Mouse (Mus musculus) embryonic facial prominence, embryonic 10.5 days (tissue): ENCODE results near the gene Dbh. TPM values are rescaled to one million over a fixed set of nuclear protein-coding genes. Genes with fewer than 3 reads are reported as not detected.

ENCODE experiments used
- DNase-seq: peaks from one replicate; pipeline ENCODE4 v3.0.0-alpha.2; 2017; ENCODE audit warnings: low spot score
- H3K27ac ChIP-seq: fragments of 300-500 bp; sonication (generic); replicated peaks from 2 replicates; pipeline ENCODE4 v1.5.1; 2016; ENCODE audit warnings: mild to moderate bottlenecking
- H3K27me3 ChIP-seq: fragments of 300-500 bp; sonication (generic); replicated peaks from 2 replicates; pipeline ENCODE4 v1.6.1; 2016; ENCODE audit warnings: low read depth, mild to moderate bottlenecking; ENCODE audit not compliant: poor library complexity, severe bottlenecking
- H3K36me3 ChIP-seq: fragments of 300-500 bp; sonication (generic); replicated peaks from 2 replicates; pipeline ENCODE4 v1.6.1; 2016; ENCODE audit warnings: mild to moderate bottlenecking, moderate library complexity
- H3K4me1 ChIP-seq: fragments of 300-500 bp; sonication (generic); 2 replicates; pipeline ENCODE4 v1.6.1; 2016
- H3K4me3 ChIP-seq: fragments of 300-500 bp; sonication (generic); 2 replicates; pipeline ENCODE4 v1.5.1; 2016; ENCODE audit warnings: mild to moderate bottlenecking, moderate library complexity
- H3K9me3 ChIP-seq: fragments of 300-500 bp; sonication (generic); 2 replicates; pipeline ENCODE4 v1.6.1; 2016; ENCODE audit warnings: mild to moderate bottlenecking
- WGBS: fragments of 180-500 bp; shearing (Covaris S2); methylation state at CpG from one replicate; pipeline ENCODE4 v1.1.7; 2016; 5-methylcytosine and 5-hydroxymethylcytosine counted together
- polyA plus RNA-seq: library from polyadenylated mRNA; unstranded; fragments of >200 nt; fragmentation: Nextera tagmentation; extraction: Ambion mirVana; gene quantifications from 2 replicates; pipeline ENCODE4 v1.2.1, GENCODE M21; 2016

Dbh gene
- polyA plus RNA-seq, 1 experiment from 2014 or later = 0.25 TPM

GRCm38 (mm10) chr2:27136789-27137188 is 28.2 kb upstream of the Dbh start:
- H3K27ac ChIP-seq = no peak overlapping the region
- no peak for DNase-seq
- 75% methylated on average over 1 of the region's 1 CpGs for WGBS
- no peaks in the 10 kb centered on the region for H3K9me3 ChIP-seq
- H3K36me3 ChIP-seq = no peaks in the 10 kb centered on the region
- peaks cover under 1% of the 10 kb centered on the region for H3K4me1 ChIP-seq
- peaks cover 33% of the 10 kb centered on the region for H3K27me3 ChIP-seq
- no peak overlapping the region for H3K4me3 ChIP-seq

GRCm38 (mm10) chr2:27138356-27138755 is 26.7 kb upstream of the Dbh start:
- WGBS = 68% methylated on average over 4 of the region's 4 CpGs
- Histone ChIP-seq H3K36me3 (no peaks in the 10 kb centered on the region), H3K4me1 (peaks cover 10% of the 10 kb centered on the region), H3K4me3 (no peak overlapping the region), H3K27me3 (peaks cover 49% of the 10 kb centered on the region), H3K27ac (no peak overlapping the region), H3K9me3 (no peaks in the 10 kb centered on the region)
- DNase-seq = no peak

GRCm38 (mm10) chr2:27141950-27142693 is 22.9 kb upstream of the Dbh start, which contains the start of gene Fam163b:
Fam163b (minus strand) TSS chr2:27142491.
- H3K4me1 ChIP-seq = peaks cover 10% of the 10 kb centered on the region
- 0 out of 2 replicates have a peak within 1 kb of the TSS, but pooled peaks have one; percentile 54 for H3K27ac ChIP-seq
- no peaks in the 10 kb centered on the region for H3K36me3 ChIP-seq
- peak; percentile 84 for DNase-seq
- no peaks in the 10 kb centered on the region for H3K9me3 ChIP-seq
- H3K27me3 ChIP-seq = peaks cover 53% of the 10 kb centered on the region
- peak within 1 kb of the TSS; percentile 57 for H3K4me3 ChIP-seq
- 1% methylated on average over 62 of the region's 62 CpGs for WGBS

- Histone ChIP-seq H3K4me3 (no peak overlapping the region), H3K9me3 (no peaks in the 10 kb centered on the region), H3K36me3 (no peaks in the 10 kb centered on the region), H3K4me1 (peaks cover 23% of the 10 kb centered on the region), H3K27ac (no peak overlapping the region), H3K27me3 (peaks cover 39% of the 10 kb centered on the region)
- no peak for DNase-seq
- WGBS = 84% methylated on average over 2 of the region's 2 CpGs
Observed at GRCm38 (mm10) chr2:27144957-27145356, 20.1 kb upstream of the Dbh start.

- Histone ChIP-seq H3K36me3 (no peaks in the 10 kb centered on the region), H3K27ac (no peak overlapping the region), H3K4me1 (peaks cover 23% of the 10 kb centered on the region), H3K9me3 (no peaks in the 10 kb centered on the region), H3K27me3 (peaks cover 20% of the 10 kb centered on the region), H3K4me3 (no peak overlapping the region)
- 80% methylated on average over 6 of the region's 6 CpGs for WGBS
- DNase-seq = no peak
Observed at GRCm38 (mm10) chr2:27146840-27147239, 18.2 kb upstream of the Dbh start.

DNA sequence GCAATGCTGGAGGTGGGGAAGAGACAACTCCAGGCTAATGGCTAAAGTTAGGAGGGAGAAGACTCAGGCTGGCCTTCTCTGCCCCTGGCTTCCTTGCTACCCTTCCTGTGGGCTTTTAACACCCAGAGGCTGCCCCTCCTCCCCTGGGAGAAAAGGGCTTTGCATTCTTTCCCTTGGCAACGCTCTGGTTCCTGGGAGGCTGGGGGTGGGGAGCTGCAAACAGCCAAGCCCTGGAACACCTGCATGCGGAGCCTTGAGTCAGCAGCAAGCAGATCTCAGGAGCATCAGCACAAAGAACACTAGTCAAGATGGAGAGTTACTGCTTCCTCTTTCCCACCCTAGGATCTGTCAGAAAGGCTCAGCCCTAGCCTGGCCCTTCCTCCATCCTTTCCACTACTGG is 15.6 kb upstream of the Dbh start:
- no peak overlapping the region for H3K4me3 ChIP-seq
- no peaks in the 10 kb centered on the region for H3K36me3 ChIP-seq
- H3K27ac ChIP-seq = no peak overlapping the region
- H3K4me1 ChIP-seq = peaks cover 15% of the 10 kb centered on the region
- no peak for DNase-seq
- 10% methylated on average over 2 of the region's 2 CpGs for WGBS
- H3K27me3 ChIP-seq = no peaks in the 10 kb centered on the region
- no peaks in the 10 kb centered on the region for H3K9me3 ChIP-seq

GRCm38 (mm10) chr2:27154466-27155185 is 10.4 kb upstream of the Dbh start:
- 86% methylated on average over 10 of the region's 10 CpGs for WGBS
- DNase-seq = no peak
- no peaks in the 10 kb centered on the region for H3K9me3 ChIP-seq

GRCm38 (mm10) chr2:27156596-27156995 is 8.4 kb upstream of the Dbh start:
- 78% methylated on average over 6 of the region's 6 CpGs for WGBS
- Histone ChIP-seq H3K9me3 (no peaks in the 10 kb centered on the region), H3K4me1 (peaks cover 14% of the 10 kb centered on the region; the same call in 1 of the 2 replicates), H3K27me3 (no peaks in the 10 kb centered on the region), H3K36me3 (no peaks in the 10 kb centered on the region), H3K4me3 (no peak overlapping the region), H3K27ac (no peak overlapping the region)
- DNase-seq = no peak

More at GRCm38 (mm10) chr2:27154466-27155185, 10.4 kb upstream of the Dbh start:
- H3K4me3 ChIP-seq = no peak overlapping the region
- no peaks in the 10 kb centered on the region for H3K27me3 ChIP-seq
- peaks cover 18% of the 10 kb centered on the region; the same call in 1 of the 2 replicates for H3K4me1 ChIP-seq
- H3K36me3 ChIP-seq = no peaks in the 10 kb centered on the region
- no peak overlapping the region for H3K27ac ChIP-seq

GRCm38 (mm10) chr2:27161526-27161925 is 3.5 kb upstream of the Dbh start:
- Histone ChIP-seq H3K4me1 (peaks cover 8% of the 10 kb centered on the region; the same call in 1 of the 2 replicates), H3K4me3 (no peak overlapping the region), H3K27me3 (0 out of 2 replicates have a peak, but pooled peaks cover 13% of the 10 kb centered on the region), H3K36me3 (no peaks in the 10 kb centered on the region), H3K9me3 (no peaks in the 10 kb centered on the region), H3K27ac (no peak overlapping the region)
- no peak for DNase-seq
- WGBS = 92% methylated on average over 2 of the region's 2 CpGs

DNA sequence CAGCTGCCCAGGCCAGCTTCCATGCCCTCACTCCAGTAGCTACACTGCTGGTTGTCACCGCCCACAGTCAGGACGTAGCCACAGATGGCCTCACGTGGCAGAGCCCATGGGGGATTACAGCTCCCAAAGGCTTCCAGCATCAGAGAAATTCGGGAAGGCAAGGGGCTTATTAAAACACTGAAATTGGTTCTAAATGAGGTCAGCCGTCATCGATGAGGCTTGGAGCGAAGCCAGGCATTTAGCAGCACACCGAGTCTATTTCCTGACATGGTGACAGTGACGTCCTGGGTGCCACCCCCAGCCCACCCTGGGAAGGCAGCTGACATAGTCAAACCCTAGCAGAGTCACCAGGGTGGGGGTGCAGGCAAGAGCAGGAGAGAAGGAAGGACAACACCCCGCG is 2.4 kb upstream of the Dbh start:
- 75% methylated on average over 11 of the region's 11 CpGs for WGBS
- Histone ChIP-seq H3K4me1 (peaks cover 19% of the 10 kb centered on the region), H3K4me3 (no peak overlapping the region), H3K27me3 (0 out of 2 replicates have a peak, but pooled peaks cover 13% of the 10 kb centered on the region), H3K36me3 (no peaks in the 10 kb centered on the region), H3K27ac (no peak overlapping the region), H3K9me3 (no peaks in the 10 kb centered on the region)
- DNase-seq = no peak

GRCm38 (mm10) chr2:27163851-27164250 is 1.2 kb upstream of the Dbh start:
- H3K27ac ChIP-seq = no peak overlapping the region
- DNase-seq = no peak
- H3K9me3 ChIP-seq = no peaks in the 10 kb centered on the region
- no peak overlapping the region for H3K4me3 ChIP-seq
- H3K27me3 ChIP-seq = 0 out of 2 replicates have a peak, but pooled peaks cover 13% of the 10 kb centered on the region
- H3K36me3 ChIP-seq = no peaks in the 10 kb centered on the region
- 72% methylated on average over 5 of the region's 5 CpGs for WGBS
- H3K4me1 ChIP-seq = peaks cover 25% of the 10 kb centered on the region

- H3K27me3 ChIP-seq = 0 out of 2 replicates have a peak, but pooled peaks cover 13% of the 10 kb centered on the region
- no peak overlapping the region for H3K27ac ChIP-seq
- DNase-seq = no peak
- H3K36me3 ChIP-seq = no peaks in the 10 kb centered on the region
- peaks cover 25% of the 10 kb centered on the region for H3K4me1 ChIP-seq
- WGBS = 77% methylated on average over 2 of the region's 2 CpGs
- no peak overlapping the region for H3K4me3 ChIP-seq
- H3K9me3 ChIP-seq = no peaks in the 10 kb centered on the region
Observed at GRCm38 (mm10) chr2:27166074-27166473, 1.0 kb downstream of the Dbh start.
